Mouse (Mus musculus): ENCODE measurements at regions not wholly inside any gene's neighbourhood (a gene's known extent, or its start where the extent isn't known, plus 50 kb on each side); places are given as distances from the start of the nearest gene placed in this dataset.

DNA sequence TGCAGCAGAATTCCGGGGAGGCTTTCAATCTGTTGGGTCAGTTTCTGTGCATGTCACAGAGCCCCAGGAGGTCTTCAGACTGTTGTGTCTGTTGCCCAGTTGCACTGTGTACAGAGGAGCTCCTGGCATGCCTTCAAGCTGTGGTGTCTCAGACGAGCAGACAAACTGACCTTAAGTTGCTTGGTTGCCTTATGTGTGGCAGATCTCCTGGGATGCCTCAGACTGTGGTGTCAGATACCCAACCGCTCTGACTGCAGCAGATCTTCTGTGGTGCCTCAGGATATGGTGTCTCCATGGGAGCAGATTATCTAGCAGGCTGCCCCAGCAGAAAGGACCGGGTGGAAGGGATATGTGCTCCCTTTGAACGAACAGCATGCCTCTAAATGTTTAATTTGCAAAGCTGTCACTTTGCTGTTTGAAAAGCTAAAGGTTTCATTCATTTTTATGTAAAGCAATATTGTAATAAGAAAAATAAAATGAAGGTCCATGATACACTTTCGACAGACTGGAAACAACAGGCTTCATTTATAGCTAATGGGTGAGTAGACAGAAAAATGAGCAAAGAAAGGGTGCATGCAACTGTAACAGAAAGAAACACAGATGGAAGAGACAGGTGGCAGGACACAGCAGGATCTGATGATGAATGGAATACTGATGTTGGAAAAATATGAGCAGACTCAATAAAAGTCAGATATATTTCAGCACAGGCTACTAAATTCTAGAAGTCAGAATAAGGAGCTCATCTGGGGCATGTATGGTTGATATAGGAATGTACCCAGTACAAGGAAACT lies 1060.0 kb downstream of the Serpinb8 start:
- H3K9ac ChIP-seq = no peak overlapping the region
- no peaks in the 10 kb centered on the region for H3K36me3 ChIP-seq
- WGBS = 40% methylated on average over 6 of the region's 6 CpGs
- ATAC-seq (ENCODE audit: low FRiP score, low read depth) = peak; percentile 81
- peak overlapping the region; percentile 34; the same call in 1 of the 2 replicates for H3K27ac ChIP-seq (replicated peaks)
- H3K4me1 ChIP-seq (replicated peaks) = no peaks in the 10 kb centered on the region
- no peaks in the 10 kb centered on the region for H3K9me3 ChIP-seq
- H3K4me2 ChIP-seq = no peak overlapping the region
- H3K4me3 ChIP-seq = no peak overlapping the region
- H3K27me3 ChIP-seq = no peaks in the 10 kb centered on the region

GRCm38 (mm10) chr1:108671026-108671425 lies 1081.2 kb downstream of the Serpinb8 start:
- Histone ChIP-seq H3K9me3 (no peaks in the 10 kb centered on the region), H3K9ac (no peak overlapping the region), H3K4me2 (no peak overlapping the region), H3K27ac (replicated peaks) (no peak overlapping the region), H3K4me1 (replicated peaks) (no peaks in the 10 kb centered on the region), H3K36me3 (no peaks in the 10 kb centered on the region), H3K4me3 (no peak overlapping the region), H3K27me3 (no peaks in the 10 kb centered on the region)
- ATAC-seq (ENCODE audit: low FRiP score, low read depth) = no peak
- 97% methylated on average over 2 of the region's 2 CpGs for WGBS
